Mouse (Mus musculus) v-Abl transformed pro-B cells (cell line): ENCODE data around the gene 1700022I11Rik.

Experiments used
- in situ Hi-C, 2 experiments: fragments of 400-800 bp; cut with MboI; formaldehyde crosslinking; loops; one replicate each; pipeline ENCODE4 v1.15.1; 2025; ENCODE audit not compliant: unreplicated experiment in 2 of 2

The 1700022I11Rik gene

GRCm38 (mm10) chr4:43029749-43030148 is 60.3 kb downstream of the 1700022I11Rik start:
- in situ Hi-C loops = no loop called here

- in situ Hi-C loops = no loop called here
These were observed 60.9 kb downstream of the 1700022I11Rik start for GRCm38 (mm10) chr4:43030352-43030751.

GRCm38 (mm10) chr4:43030780-43031230 is 61.4 kb downstream of the 1700022I11Rik start:
- in situ Hi-C loops = no loop called here

- in situ Hi-C loops = no loop called here
These were observed 62.0 kb downstream of the 1700022I11Rik start, which contains the start of gene Stoml2 for GRCm38 (mm10) chr4:43031237-43031995. Gene Stoml2, minus strand, starts transcription at chr4:43031710.

- in situ Hi-C loops = no loop called here
These were observed 63.1 kb downstream of the 1700022I11Rik start for GRCm38 (mm10) chr4:43032501-43032900.
